Mouse (Mus musculus): Measurements from ENCODE around the gene Klf12. TPM values are rescaled to one million over a fixed set of nuclear protein-coding genes. Genes with fewer than 3 reads are reported as not detected.
A peak's percentile ranks its signal among the peaks of the same experiment; 100 is the strongest.

Gene Klf12
- polyA plus RNA-seq, 1 experiment from 2014 or later: 13.2 TPM

DNA sequence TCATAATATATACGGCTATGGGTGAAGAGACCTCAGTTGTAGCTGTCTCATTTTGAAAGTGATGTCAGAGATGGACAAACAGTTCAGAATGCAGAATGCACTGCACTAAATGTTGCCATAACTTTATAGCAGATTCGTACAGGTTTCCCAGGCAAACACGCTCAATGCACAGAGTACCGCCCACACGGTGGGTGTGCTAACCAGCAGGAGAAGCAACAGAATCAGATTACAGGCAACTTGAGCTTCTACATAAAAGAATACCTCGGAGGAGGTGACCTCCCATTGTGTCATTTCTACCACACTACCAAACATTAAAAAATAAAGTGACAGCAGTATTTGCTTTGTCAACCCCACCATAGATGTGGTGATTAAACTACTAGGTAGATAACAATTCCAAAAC, 171.1 kb downstream of the Klf12 start:
- Histone ChIP-seq H3K4me2 (no peak overlapping the region), H3K9ac (no peak overlapping the region), H3K27me3 (no peaks in the 10 kb centered on the region), H3K9me3 (replicated peaks) (no peaks in the 10 kb centered on the region), H3K4me3 (replicated peaks) (no peak overlapping the region), H3K4me1 (peaks cover 12% of the 10 kb centered on the region), H3K27ac (no peak overlapping the region), H3K36me3 (no peaks in the 10 kb centered on the region)
- ATAC-seq (replicated peaks; ENCODE audit: low FRiP score): peak; percentile 73; the same call in 1 of the 2 replicates
- WGBS: 39% methylated on average over 6 of the region's 6 CpGs

DNA sequence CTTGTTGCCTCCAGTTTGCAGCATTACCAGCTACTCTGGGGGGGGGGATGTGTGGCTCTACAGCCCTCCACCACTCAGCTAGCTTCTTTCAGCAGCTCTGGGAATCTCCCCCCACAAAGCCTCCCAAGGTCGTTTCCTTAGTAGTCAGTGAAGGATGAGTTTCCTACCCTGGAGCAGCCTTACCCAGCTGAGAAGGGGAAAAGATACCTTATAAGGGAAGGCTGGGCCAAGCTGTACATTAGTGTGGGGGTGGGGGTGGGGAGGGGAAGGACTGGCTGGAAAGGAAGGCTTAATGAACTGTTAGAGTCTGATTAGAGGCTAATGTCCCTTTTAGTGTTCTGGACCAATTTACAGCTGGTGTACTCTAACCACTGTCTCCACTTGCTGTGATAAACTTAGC, 172.7 kb downstream of the Klf12 start:
- H3K9ac ChIP-seq: no peak overlapping the region
- no peaks in the 10 kb centered on the region for H3K27me3 ChIP-seq
- no peak overlapping the region for H3K4me3 ChIP-seq (replicated peaks)
- ATAC-seq (replicated peaks; ENCODE audit: low FRiP score): peak; percentile 75; the same call in 1 of the 2 replicates
- WGBS: 4% methylated on average over 1 of the region's 1 CpGs
- peaks cover 12% of the 10 kb centered on the region for H3K4me1 ChIP-seq
- H3K4me2 ChIP-seq: no peak overlapping the region
- H3K9me3 ChIP-seq (replicated peaks): no peaks in the 10 kb centered on the region
- H3K36me3 ChIP-seq: no peaks in the 10 kb centered on the region
- H3K27ac ChIP-seq: no peak overlapping the region

DNA sequence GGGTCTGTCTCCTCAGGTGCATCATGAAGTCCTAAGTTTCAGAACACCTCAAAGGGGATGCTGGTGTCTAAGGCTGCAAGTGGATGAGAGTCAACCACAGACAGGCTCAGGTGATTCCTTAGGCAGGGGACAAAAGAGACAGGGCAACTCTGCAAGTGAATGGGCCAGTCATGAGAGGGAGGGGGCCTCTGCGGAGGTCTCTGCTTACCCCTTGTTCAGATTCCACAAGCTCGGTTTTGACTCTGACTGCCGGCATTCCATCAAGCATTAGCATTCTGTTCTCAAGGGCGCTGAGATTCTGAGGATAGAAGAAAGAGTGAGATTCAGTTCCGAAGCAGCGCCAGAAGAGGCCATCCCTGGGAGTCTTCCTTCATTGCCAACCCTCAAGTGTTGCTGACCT, 174.9 kb downstream of the Klf12 start:
- no peak overlapping the region for H3K27ac ChIP-seq
- H3K9me3 ChIP-seq (replicated peaks): no peaks in the 10 kb centered on the region
- H3K4me1 ChIP-seq: peaks cover 12% of the 10 kb centered on the region
- H3K4me2 ChIP-seq: no peak overlapping the region
- no peak overlapping the region for H3K9ac ChIP-seq
- H3K36me3 ChIP-seq: no peaks in the 10 kb centered on the region
- H3K27me3 ChIP-seq: no peaks in the 10 kb centered on the region
- H3K4me3 ChIP-seq (replicated peaks): no peak overlapping the region
- ATAC-seq (replicated peaks; ENCODE audit: low FRiP score): no peak
- 45% methylated on average over 6 of the region's 6 CpGs for WGBS

DNA sequence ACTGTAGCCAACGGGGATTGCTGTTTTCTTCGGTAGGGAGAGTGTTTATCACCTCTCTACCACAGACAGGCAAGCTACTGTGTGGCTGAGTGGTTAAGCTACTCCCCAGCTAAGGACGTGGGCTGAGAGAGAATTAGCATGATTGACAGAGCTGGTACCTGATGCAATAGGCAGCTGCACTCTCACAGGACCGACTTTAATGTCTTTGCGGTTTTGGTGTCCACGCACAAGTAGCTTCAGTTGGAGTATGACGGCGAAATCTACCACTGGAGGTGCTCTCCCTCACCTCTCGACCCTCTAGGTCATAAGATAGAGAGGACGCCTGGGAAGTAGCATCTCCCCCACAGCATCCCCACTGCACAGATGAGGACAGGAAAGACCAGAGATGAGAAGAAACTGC, 178.9 kb downstream of the Klf12 start:
- Histone ChIP-seq H3K9me3 (replicated peaks) (no peaks in the 10 kb centered on the region), H3K4me1 (no peaks in the 10 kb centered on the region), H3K27me3 (no peaks in the 10 kb centered on the region), H3K4me3 (replicated peaks) (no peak overlapping the region), H3K4me2 (no peak overlapping the region), H3K36me3 (no peaks in the 10 kb centered on the region), H3K9ac (no peak overlapping the region), H3K27ac (no peak overlapping the region)
- ATAC-seq (replicated peaks; ENCODE audit: low FRiP score): no peak
- WGBS: 77% methylated on average over 10 of the region's 10 CpGs

DNA sequence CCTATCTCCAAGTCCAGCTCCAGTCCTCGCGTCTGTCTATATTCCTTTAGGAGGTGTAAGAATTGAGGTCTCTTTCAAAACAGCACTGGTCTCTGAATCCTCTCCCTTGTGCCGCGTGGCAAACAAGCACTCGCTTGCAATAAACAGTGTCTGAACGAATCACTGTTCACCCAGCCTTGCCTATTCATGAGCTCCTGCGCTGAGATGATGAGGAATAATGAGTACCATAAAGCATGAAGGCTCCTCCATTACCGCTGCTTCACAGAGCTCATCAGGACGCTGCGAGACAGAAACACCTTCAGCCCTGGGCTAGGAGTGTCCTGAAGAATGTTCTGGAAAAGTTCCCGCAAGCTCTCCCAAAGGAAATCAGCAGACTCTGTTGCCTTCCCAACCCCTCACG, 179.7 kb downstream of the Klf12 start:
- Histone ChIP-seq H3K36me3 (no peaks in the 10 kb centered on the region), H3K4me1 (no peaks in the 10 kb centered on the region), H3K9ac (no peak overlapping the region), H3K27ac (no peak overlapping the region), H3K4me2 (no peak overlapping the region), H3K4me3 (replicated peaks) (no peak overlapping the region), H3K27me3 (no peaks in the 10 kb centered on the region), H3K9me3 (replicated peaks) (no peaks in the 10 kb centered on the region)
- ATAC-seq (replicated peaks; ENCODE audit: low FRiP score): no peak
- WGBS: 86% methylated on average over 12 of the region's 12 CpGs

DNA sequence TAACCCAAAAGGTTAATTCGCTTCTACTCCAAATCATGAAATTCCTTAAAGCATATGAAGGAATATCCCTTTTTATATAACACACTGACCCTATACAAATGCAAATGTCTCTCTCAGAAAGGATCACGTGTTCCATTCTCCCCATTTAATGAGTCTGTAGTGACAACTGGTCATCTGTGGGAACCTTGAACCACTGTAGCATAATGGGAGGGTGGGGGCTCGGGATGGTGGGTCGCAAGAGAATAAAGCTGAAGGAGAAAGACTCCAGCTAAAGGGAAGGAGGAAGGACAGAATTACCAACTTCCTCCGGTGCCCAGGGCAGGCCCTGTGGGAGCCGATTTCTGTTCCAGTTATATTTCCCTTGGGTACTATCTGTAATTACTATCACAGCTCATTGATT, 180.7 kb downstream of the Klf12 start:
- Histone ChIP-seq H3K27ac (no peak overlapping the region), H3K9ac (no peak overlapping the region), H3K4me1 (no peaks in the 10 kb centered on the region), H3K9me3 (replicated peaks) (no peaks in the 10 kb centered on the region), H3K36me3 (no peaks in the 10 kb centered on the region), H3K4me3 (replicated peaks) (no peak overlapping the region), H3K27me3 (no peaks in the 10 kb centered on the region), H3K4me2 (no peak overlapping the region)
- ATAC-seq (replicated peaks; ENCODE audit: low FRiP score): no peak
- 89% methylated on average over 6 of the region's 6 CpGs for WGBS

DNA sequence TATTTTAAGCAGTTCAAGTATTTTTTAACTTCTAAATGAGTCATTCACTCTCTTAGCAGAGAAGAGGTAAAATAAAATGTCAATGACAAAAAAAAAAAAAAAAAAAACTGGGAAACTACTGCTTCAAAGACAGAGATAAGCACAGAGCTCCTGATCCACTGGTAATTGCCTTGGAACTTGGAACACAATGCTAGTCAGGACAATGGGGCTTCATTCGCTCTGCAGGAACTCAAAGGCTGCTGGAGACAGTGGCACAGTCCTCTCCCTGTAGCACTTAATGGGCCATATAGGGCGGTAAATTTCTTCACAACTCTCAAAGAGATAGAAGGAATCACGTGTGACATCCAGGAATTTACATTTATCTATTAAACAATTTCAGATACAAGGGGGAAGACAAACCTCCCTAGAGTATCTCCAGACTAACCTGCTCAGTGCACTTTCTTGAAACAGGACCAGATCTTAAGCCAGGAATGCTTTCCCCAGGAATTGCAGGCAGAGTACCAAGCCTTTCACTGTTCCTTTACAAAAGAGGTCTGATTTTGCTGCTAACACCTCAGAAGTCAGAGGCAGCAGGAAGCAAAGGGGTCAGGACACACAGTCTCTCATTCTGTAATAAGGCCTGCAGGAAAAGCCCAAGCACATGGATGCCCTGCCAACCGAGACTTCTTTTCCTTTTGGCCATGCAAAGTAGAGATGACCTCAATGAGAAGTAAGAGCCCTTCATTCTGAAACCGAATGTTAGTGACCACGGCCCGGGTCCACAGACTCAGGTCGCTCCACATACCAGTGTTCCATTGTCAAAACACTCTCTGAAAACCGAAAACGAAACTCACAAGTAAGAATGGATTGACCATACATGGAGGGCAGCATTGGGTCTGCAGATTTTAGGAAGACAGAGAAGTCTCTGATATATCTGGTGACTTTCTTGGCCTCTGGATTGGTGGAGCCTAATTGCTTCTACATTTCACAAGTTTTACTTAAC, 187.0 kb downstream of the Klf12 start:
- no peak overlapping the region for H3K4me3 ChIP-seq (replicated peaks)
- 84% methylated on average over 10 of the region's 10 CpGs for WGBS
- H3K27ac ChIP-seq: no peak overlapping the region
- H3K36me3 ChIP-seq: no peaks in the 10 kb centered on the region
- no peak overlapping the region for H3K4me2 ChIP-seq
- ATAC-seq (replicated peaks; ENCODE audit: low FRiP score): no peak
- H3K9ac ChIP-seq: no peak overlapping the region
- 0 out of 2 replicates have a peak, but pooled peaks cover 3% of the 10 kb centered on the region for H3K4me1 ChIP-seq
- no peaks in the 10 kb centered on the region for H3K9me3 ChIP-seq (replicated peaks)
- no peaks in the 10 kb centered on the region for H3K27me3 ChIP-seq

DNA sequence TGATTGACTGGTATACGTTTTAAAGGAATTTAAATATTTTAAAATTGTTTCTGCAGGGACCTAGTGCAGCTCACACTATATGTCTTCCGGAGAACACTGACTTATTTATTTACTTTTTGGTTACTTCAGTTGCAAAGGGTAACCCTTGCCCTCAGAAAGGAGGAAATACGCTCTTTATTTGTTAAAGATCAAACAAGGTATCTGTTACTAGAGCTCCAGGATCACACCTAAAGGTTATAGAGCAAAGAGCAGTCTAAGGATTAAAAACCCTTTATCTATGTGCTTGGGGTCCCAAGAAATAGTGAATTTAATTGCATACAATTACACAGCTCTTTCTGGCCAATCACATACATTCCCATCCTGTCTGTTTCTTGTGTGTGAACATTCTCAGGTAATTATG, 188.7 kb downstream of the Klf12 start:
- Histone ChIP-seq H3K4me1 (0 out of 2 replicates have a peak, but pooled peaks cover 3% of the 10 kb centered on the region), H3K4me2 (no peak overlapping the region), H3K27me3 (no peaks in the 10 kb centered on the region), H3K9ac (no peak overlapping the region), H3K9me3 (replicated peaks) (no peaks in the 10 kb centered on the region), H3K4me3 (replicated peaks) (no peak overlapping the region), H3K36me3 (no peaks in the 10 kb centered on the region), H3K27ac (no peak overlapping the region)
- ATAC-seq (replicated peaks; ENCODE audit: low FRiP score): no peak
- 65% methylated on average over 3 of the region's 3 CpGs for WGBS

DNA sequence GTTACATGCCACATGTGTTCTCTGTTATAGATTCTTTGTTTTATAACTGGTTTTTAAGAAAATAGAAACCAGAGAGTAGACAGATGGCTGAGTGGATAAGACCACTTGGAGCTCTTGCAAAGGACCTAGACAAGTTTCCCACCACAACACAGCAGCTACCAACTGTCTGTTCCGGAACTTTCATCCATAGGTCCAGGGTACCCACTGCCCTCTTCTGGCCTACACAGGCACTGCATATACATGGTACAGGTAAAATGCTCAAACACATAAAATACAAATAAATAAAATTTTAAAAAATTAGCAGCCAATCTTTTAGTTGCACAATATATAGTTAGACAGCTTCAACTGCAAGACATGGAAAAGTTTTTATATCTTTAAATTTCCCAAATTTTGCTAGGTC, 194.0 kb downstream of the Klf12 start:
- Histone ChIP-seq H3K4me1 (no peaks in the 10 kb centered on the region), H3K9me3 (replicated peaks) (no peaks in the 10 kb centered on the region), H3K4me3 (replicated peaks) (no peak overlapping the region), H3K4me2 (no peak overlapping the region), H3K27ac (no peak overlapping the region), H3K27me3 (no peaks in the 10 kb centered on the region), H3K36me3 (no peaks in the 10 kb centered on the region), H3K9ac (no peak overlapping the region)
- 97% methylated on average over 1 of the region's 1 CpGs for WGBS
- ATAC-seq (replicated peaks; ENCODE audit: low FRiP score): no peak

DNA sequence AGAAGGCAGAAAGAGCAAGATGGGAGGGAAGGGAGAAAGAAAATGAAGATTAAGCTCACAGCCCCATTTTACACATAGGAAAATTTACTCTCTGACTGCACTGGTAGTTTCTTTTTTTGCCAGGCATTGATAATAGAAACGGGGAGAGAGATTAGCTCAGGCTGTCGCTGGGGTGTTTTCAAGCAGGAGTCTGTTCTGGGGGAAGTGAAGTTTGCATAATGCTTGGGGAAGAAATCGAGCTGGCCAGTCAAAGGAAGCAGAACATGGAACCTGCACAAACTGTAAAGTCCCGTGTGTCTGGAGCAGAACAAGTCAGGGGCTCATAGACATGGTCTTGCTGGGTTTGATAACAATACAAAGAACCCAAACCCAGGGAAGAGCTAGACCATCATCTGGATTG, 204.9 kb downstream of the Klf12 start:
- WGBS: 88% methylated on average over 4 of the region's 4 CpGs
- Histone ChIP-seq H3K9ac (no peak overlapping the region), H3K4me3 (replicated peaks) (no peak overlapping the region), H3K9me3 (replicated peaks) (no peaks in the 10 kb centered on the region), H3K4me1 (no peaks in the 10 kb centered on the region), H3K27me3 (no peaks in the 10 kb centered on the region), H3K36me3 (no peaks in the 10 kb centered on the region), H3K27ac (no peak overlapping the region), H3K4me2 (no peak overlapping the region)
- ATAC-seq (replicated peaks; ENCODE audit: low FRiP score): no peak

DNA sequence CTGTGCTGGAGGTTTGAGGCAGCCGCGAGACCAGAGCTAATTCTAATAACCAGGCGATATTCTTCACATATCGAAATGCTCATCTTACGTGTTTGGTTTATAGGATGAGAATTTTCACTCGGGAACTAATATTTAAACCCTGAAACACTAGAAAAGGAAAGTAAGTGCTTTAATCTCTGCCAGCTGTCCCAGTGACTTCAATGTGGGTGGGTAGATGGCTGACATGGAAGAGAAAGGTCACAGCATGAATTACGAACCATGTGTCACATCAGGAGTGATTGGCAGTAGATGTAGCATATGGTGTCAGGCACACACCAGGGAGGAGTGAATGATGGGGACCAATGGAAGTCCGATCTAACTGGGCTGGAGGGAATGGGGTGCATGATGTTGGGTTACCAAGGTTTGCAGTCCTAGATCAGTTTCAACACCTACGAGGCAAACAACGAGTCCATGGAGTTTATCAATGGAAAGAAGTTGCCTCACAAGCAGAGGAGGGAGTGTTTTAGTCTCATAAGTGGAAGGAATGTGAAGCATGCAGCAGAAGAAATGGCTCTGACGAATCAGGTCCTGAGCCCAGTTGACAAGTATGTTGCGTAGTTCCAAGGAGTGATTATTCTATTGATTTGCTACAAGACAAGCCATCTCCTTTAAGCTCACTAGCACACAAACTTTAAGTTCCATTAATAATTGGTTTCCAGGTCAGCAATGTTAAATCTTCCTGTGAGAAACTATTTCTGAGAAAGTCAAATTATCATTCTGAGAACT, 211.9 kb downstream of the Klf12 start:
- H3K4me1 ChIP-seq: peaks cover 12% of the 10 kb centered on the region; the same call in 1 of the 2 replicates
- no peak overlapping the region for H3K4me2 ChIP-seq
- H3K27ac ChIP-seq: no peak overlapping the region
- H3K36me3 ChIP-seq: no peaks in the 10 kb centered on the region
- H3K9me3 ChIP-seq (replicated peaks): no peaks in the 10 kb centered on the region
- WGBS: 79% methylated on average over 12 of the region's 12 CpGs
- no peaks in the 10 kb centered on the region for H3K27me3 ChIP-seq
- H3K4me3 ChIP-seq (replicated peaks): no peak overlapping the region
- no peak for ATAC-seq (replicated peaks; ENCODE audit: low FRiP score)
- H3K9ac ChIP-seq: no peak overlapping the region

DNA sequence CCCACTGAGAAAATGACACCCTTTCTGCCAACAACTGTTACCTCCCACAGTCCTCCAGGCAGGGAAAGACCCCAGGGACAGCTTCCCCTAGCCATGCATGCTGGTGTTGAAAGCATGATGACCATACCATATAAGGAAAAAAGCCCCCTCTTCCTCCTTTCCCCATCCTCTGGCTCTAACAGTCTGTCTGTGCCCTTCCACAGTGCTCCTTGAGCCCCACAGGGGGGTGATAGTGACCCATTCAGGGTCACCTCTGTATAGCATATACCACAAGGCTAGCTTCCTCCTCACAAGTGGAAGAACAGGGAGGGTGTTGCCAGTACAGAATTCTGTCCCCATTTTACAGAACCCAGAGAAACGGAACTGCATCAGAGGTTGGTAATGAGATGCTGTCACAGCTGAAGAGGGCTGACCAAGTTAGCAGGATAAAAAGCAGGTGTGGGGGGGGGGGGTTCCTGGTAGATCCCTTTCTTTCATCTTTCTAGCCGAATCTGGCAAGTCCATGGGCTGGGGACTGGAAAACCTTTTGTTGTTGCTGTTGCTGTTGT, 214.9 kb downstream of the Klf12 start:
- WGBS: 49% methylated on average over 2 of the region's 2 CpGs
- no peak overlapping the region for H3K4me3 ChIP-seq (replicated peaks)
- H3K27me3 ChIP-seq: no peaks in the 10 kb centered on the region
- H3K27ac ChIP-seq: no peak overlapping the region
- no peak overlapping the region for H3K4me2 ChIP-seq
- no peak; the same call in 1 of the 2 replicates for ATAC-seq (replicated peaks; ENCODE audit: low FRiP score)
- H3K36me3 ChIP-seq: no peaks in the 10 kb centered on the region
- peaks cover 12% of the 10 kb centered on the region; the same call in 1 of the 2 replicates for H3K4me1 ChIP-seq
- no peak overlapping the region for H3K9ac ChIP-seq
- no peaks in the 10 kb centered on the region for H3K9me3 ChIP-seq (replicated peaks)
